Mouse (Mus musculus) lung, adult 2 months (tissue): ENCODE measurements at regions not wholly inside any gene's neighbourhood (a gene's known extent, or its start where the extent isn't known, plus 50 kb on each side); places are given as distances from the start of the nearest gene placed in this dataset.

Source experiments
- CTCF ChIP-seq: fragments of 200-500 bp; IDR thresholded peaks from 2 replicates; pipeline ENCODE4 v1.5.1; 2011; ENCODE audit warnings: mild to moderate bottlenecking, low read length, control low read depth; ENCODE audit not compliant: insufficient read depth
- POLR2A ChIP-seq: fragments of 200-500 bp; IDR thresholded peaks from 2 replicates; pipeline ENCODE4 v1.6.1; 2011; ENCODE audit warnings: low read depth, mild to moderate bottlenecking, control low read depth, low read length, borderline replicate concordance; ENCODE audit errors: extremely low read depth

- no peak for TF ChIP-seq CTCF
- no peak for TF ChIP-seq POLR2A
Observed at GRCm38 (mm10) chr2:57696992-57697772, 300.5 kb upstream of the Galnt5 start.
